Mouse (Mus musculus) gastrocnemius, postnatal 4 days (tissue): ENCODE results near the gene Dnajc11. TPM values are rescaled to one million over a fixed set of nuclear protein-coding genes. Genes with fewer than 3 reads are reported as not detected.

ENCODE experiments used
- DNase-seq, 2 experiments: peaks; one replicate each; pipeline ENCODE4 v3.0.0; 2021 to 2022; ENCODE audit warnings: low spot score in 2 of 2, mixed read lengths in 2 of 2
- long read RNA-seq, 2 experiments: library from polyadenylated mRNA; stranded (forward); transcript quantifications; one replicate each; pipeline ENCODE4 v2.0.0; 2021
- total RNA-seq, 2 experiments: library from RNA; stranded (reverse); gene quantifications; 2 replicates each; pipeline ENCODE4 v1.2.3; 2021

The Dnajc11 gene
- total RNA-seq = 10 to 100 TPM; 60.8 to 81.1 TPM
- long read RNA-seq, experiment 1, transcript Dnajc11-201 (16 exons, 3,151 nt) = major isoform, 102 of 131 reads
- long read RNA-seq, experiment 1, partial matches to known transcripts = 3 of 131 reads
- long read RNA-seq, experiment 1, other reads (novel, unspliced or antisense) = 26 of 131 reads
- long read RNA-seq, experiment 2, transcript Dnajc11-201 (16 exons, 3,151 nt) = major isoform, 116 of 149 reads
- long read RNA-seq, experiment 2, partial matches to known transcripts = 5 of 149 reads
- long read RNA-seq, experiment 2, other reads (novel, unspliced or antisense) = 28 of 149 reads

DNA sequence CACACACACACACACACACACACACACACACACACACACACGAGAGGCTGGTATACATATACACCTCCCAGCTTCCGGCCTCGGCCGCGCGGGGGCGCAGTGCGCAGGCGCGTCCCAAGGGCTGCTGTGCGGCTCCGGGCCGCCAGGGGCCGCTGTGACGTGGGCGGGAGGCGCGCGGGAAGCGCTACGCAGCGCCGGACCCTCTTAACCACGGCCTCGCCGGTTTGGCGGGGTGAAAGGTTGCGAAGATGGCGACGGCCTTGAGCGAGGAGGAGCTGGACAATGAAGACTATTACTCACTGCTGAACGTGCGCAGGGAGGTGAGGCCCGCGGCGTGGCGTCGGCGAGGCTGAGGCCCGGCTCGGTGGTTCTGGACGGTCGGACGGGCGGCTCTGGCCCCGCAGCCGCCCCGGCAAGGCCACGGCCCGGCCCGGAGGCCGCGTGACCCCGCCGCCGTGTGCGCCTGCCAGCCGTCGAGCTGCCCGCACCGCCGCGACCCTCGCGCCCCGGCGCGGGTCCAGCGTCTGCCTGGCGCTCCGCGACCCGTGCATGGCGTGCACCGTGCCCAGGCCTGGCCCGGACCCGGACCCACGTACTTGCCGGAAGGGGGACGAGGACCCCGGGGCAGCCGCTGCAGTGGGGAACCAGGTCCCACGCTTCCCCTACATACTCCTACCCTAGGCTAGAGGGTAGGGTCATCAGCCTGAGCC, at the start of gene Dnajc11:
Gene Dnajc11, plus strand, starts transcription at position 187 of the 710 bp plus-strand sequence.
- peak; percentile 90 to 92 for DNase-seq

DNA sequence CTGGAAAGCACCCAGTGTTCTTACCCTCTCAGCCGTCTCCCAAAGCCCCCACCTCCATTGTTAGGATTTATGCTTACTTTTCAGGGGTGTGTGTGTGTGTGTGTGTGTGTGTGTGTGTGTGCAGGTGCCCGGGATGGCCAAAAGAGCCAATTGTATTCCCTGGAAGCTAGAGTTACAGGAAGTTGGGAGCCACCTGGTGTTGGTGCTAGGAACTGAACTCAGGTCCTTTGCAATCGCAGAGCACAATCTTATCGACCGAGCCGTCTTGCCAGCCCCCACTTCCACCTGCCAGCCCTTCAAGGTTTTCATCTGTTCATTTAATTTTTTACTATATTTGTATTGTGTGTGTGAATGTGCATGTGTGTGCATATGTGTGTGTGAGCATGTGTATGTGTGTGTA, 40.2 kb upstream of the Dnajc11 start:
- DNase-seq = no peak

GRCm38 (mm10) chr4:151894926-151895325, 38.6 kb upstream of the Dnajc11 start:
- DNase-seq = no peak

DNA sequence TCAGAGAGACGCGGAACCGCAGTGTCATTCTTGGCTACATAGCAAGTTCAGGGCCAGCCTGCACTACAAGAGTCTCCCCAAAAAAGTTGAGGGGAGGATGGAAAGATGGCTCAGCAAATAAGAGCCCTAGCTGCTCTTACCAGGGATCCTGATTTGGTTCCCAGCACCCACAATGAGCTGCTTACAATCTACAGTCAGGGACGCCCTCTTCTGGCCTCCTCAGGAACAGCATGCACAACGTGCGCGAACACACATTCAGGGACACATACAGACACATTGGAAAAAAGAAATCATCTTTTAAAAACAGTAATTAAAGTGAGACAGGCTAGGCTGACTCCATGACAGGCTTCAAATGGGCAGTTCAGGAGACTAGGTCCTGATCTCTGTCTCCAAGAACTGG, 37.9 kb upstream of the Dnajc11 start:
- DNase-seq = no peak

DNA sequence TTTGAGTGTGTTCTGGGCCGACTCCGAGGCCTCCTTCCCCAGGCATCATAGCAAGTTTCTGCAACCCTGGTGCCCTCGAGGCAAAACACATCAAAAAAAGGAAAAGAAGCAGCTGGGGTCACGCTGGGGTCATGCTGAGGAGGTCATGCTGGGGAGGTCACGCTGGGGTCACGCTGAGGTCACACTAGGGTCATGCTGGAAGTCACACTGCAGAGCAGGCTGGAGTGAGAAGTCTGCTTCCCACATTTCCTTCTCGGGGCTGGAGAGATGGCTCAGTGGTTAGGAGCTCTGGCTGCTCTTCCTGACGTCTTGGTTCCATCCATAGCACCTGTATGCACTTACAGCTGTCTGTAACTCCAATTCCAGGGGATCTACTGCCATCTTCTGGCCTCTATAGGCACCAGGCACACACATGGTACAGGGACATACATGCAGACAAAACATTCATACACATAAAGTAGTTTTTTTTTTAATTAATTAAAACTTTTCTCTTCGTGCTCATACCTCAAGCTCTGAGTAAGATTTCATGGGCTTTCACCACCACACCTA, 36.3 kb upstream of the Dnajc11 start:
- no peak for DNase-seq

DNA sequence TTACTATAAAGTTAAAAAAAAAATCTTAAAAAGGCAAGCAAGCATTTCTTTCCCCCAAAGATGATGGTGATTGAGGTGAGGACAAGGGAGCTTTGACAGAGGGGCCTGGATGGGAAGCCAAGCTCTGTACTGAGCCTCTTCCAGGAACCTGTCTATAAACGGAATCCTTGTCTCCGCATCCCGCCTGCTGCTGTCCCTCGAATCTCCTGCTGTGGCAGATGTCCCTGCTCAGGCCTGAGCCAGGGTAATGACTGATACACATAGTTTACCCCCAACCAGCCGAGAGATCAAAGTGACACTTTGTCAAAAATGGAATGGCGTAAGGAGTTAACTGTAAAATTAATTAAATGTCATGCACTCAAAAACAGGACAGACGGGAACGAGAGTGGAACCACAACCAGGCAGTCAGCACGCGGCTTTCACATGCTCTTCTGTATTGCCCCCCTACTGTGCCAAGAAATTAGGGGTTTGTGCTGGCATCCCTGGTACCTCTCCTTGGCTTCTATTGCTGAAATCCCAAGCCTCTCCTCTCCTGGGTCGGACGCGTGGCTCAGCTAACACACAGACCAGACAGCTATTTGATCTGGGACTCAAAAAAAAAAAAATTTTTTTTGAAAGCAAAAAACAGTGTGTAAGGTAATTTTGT, 34.8 kb upstream of the Dnajc11 start:
- DNase-seq = no peak

GRCm38 (mm10) chr4:151899707-151900384, 33.6 kb upstream of the Dnajc11 start:
- no peak for DNase-seq

- DNase-seq = no peak
Observed at GRCm38 (mm10) chr4:151900735-151901134, 32.8 kb upstream of the Dnajc11 start.

- DNase-seq = no peak
Observed at GRCm38 (mm10) chr4:151901422-151901821, 32.1 kb upstream of the Dnajc11 start.

DNA sequence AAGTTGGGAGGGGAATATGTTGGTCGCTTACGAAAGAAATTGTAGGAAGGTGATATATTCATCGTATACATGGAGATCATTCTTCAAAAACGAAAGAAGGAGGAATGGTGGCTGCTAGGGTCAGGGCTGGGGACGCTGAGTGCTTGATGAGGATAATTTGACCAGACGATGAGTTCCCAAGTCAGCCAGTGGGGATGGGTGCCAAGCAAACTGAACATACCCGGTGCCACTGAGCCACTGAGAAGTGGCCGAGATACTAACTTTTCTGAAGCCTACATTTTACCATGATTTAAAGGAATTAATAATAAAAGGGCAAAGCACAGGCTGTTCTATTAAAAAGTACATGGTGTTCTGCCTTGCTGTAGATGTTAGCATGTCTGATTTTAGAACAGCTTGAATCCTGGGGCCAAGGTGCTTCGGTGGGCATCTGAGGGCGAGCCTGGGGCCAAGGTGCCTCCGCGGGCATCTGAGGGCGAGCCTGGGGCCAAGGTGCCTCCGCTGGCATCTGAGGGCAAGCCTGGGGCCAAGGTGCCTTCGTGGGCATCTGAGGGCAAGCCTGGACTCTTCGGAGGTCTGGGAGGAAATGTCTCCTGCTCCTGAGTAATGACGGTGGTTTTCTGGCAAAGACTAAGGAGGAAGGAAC, 31.3 kb upstream of the Dnajc11 start:
- no peak for DNase-seq

DNA sequence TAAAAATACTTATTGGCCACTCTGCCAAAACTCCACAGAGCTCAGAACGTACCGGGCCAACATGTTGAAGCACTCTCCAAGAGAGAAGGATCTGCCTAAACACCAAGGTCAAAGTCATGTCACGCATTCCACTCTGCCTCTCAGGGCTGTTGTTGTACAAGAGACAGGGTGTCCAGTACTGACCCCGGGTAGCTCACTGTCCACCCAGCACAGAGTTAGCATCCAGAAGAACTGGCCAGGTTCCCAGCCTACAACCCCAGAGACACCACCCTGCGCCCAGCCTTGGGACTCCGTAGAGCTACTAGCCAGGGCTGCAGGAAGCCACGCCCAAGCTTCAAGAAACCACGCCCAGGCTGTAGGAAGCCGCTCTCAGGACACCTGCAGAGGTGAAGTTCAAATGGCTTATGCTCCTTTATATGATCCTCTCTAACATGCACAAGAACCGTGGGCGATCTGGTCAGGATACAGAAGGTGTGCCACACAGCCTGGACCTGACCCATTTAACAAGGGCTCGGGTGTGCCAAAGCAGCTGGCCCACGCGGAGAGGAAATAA, 30.7 kb upstream of the Dnajc11 start:
- DNase-seq = peak in 1 of 2 experiments; percentile 58

DNA sequence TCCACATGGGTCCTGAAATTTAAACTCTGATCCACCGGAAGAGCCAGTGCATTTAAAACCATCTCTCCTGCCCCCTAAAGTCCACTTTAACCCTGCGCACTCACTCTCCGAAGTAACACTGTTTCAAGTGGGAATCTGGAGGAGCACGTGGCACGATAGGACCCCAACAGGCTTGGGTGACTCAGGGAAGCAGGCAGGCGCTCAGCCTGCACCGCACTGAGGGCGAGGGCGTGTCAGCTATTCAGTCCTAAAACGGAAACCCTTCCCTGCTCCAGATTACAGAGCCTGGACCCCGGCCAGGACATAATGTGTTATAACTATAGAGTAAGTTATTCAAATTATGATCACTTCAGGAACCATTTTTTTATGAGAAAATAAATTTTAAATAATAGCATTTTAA, 29.4 kb upstream of the Dnajc11 start:
- DNase-seq = no peak

GRCm38 (mm10) chr4:151905621-151906020, 27.9 kb upstream of the Dnajc11 start:
- DNase-seq = no peak

DNA sequence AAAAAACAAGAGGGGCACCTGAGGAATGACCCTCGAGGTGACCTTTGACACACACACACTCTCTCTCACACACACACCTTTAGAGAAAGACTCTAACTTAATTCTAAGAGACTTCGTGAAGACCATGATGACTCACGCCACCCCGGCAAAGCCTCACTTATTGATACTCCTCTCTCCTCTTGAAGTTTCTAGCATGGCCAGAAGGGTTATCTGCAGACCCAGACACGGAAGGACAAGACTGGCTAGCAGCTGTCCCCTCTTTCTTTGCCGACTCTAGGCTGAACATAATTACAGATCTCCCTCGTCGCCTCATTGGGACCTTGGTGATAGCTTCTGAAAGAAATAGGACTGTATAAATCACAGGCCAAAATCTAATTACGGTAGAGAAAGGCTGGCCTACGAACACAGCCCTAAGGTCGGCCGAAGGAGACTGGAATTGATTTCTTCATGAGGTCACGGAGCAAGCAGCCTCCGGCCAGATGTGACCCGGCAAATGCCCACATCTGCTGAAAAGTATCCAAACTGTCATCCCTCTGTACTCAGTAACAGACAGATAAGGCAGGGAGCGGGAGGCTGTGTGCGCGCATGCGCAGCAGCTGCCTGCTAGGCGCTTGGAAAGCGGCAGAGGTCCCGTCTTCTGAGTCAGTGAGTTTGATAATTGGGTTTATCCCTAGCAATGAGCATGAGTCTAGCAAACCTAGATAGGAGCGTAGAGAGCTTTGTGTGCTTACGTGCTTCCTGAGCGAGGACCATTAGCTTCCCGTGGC, 25.7 kb upstream of the Dnajc11 start:
- DNase-seq = no peak

- peak; percentile 39 to 51 for DNase-seq
Observed at GRCm38 (mm10) chr4:151908809-151909208, 24.7 kb upstream of the Dnajc11 start.

- DNase-seq = no peak
Observed at GRCm38 (mm10) chr4:151916271-151916670, 17.2 kb upstream of the Dnajc11 start.

- no peak for DNase-seq
Observed at GRCm38 (mm10) chr4:151919135-151919840, 14.2 kb upstream of the Dnajc11 start.

DNA sequence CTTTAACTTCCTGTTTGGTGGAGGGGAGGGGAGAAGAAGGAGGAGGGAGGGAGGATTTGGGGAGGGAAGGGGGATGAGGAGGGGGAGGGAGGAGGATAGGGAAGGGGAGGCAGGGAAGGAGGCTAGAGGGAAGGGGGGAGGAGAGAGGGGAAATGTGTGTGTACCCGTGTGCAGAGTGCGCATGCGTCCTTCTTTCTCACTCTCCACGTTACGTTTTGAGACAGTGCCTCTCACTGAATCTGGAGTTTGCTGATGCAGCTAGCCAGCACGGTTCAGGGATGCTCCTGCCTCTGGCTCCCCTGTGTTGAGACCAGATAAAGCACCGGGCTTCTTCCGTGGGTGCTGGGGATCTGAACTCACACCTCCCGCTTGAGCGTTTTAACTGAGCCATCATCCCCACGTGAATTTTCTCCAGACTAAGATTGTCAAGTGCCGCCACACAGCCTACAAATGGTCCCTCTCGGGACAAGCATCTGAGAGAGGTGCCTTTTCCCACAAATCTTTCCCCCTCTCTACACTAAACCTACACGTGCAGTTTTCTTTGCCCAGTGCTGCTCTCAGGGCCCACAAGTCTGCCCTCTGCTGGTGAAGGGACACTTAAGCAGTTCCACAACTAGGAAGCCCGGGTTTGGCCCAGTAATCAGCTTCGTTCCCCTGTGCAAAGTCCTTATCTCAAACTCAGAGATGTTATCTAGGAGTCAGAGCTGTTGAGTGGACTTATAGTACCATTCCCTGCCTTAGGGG, 13.4 kb upstream of the Dnajc11 start:
- peak in 1 of 2 experiments; percentile 67 for DNase-seq
